Mouse (Mus musculus): ENCODE data around the gene Zcchc14.
A peak's percentile ranks its signal among the peaks of the same experiment; 100 is the strongest.

DNA sequence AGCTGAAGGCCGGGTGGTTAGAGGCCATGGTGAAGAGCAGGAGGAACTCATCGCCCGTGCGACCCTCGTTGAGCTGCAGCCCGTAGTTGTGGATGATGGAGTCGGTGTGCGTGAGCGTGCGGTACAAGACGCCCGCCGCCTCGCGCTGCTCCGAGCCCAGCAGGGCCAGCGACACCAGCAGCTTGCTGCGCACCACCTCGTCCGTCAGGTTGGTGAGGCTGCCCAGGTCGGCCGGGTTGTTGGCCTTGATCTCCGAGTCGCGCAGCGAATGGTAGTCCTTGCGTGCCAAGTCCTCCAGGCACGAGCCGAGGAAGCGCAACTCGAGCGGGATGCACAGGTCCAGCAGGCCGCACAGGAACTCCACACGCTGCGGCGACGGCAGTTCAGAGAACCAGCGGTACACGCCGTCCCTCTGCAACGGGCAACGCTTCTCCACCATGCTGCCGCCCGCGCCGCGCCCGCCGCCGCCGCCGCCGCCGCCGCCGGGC lies 783 bp downstream of the Zcchc14 start:
- no peak for TF ChIP-seq CTCF (IDR thresholded peaks at IDR 0.05; ENCODE audit: borderline replicate concordance, insufficient read depth, low read depth, low read length)
- TF ChIP-seq POLR2A (IDR thresholded peaks at IDR 0.05; ENCODE audit: borderline replicate concordance, insufficient read depth, low read length), result 0 out of 2 replicates have a peak, but pooled peaks have one; percentile 12
